Mouse (Mus musculus) erythroblast, embryonic 14.5 days (primary cell): Measurements from ENCODE around the gene Rnf138rt1. TPM values are rescaled to one million over a fixed set of nuclear protein-coding genes. Genes with fewer than 3 reads are reported as not detected.

Source experiments
- H3K27me3 ChIP-seq: 2 replicates; pipeline ENCODE4 v1.6.1; 2012; ENCODE audit warnings: inconsistent platforms; ENCODE audit not compliant: control insufficient read depth
- H3K36me3 ChIP-seq: 2 replicates; pipeline ENCODE4 v1.6.1; 2012; ENCODE audit warnings: mild to moderate bottlenecking, inconsistent platforms; ENCODE audit not compliant: control insufficient read depth
- H3K4me1 ChIP-seq: 2 replicates; pipeline ENCODE4 v1.6.1; 2012; ENCODE audit warnings: inconsistent platforms; ENCODE audit not compliant: control insufficient read depth
- H3K4me3 ChIP-seq: replicated peaks from 2 replicates; pipeline ENCODE3; 2012; ENCODE audit warnings: moderate library complexity, mild to moderate bottlenecking, inconsistent platforms
- H3K9me3 ChIP-seq: 2 replicates; pipeline ENCODE4 v1.6.1; 2012; ENCODE audit warnings: low read length, inconsistent platforms, mixed read lengths; ENCODE audit not compliant: control insufficient read depth
- GATA1 ChIP-seq: IDR thresholded peaks from 2 replicates; pipeline ENCODE4 v1.6.1; 2012; ENCODE audit warnings: low read length, inconsistent platforms, mixed read lengths
- TAL1 ChIP-seq: IDR thresholded peaks from 3 replicates; pipeline ENCODE4 v1.6.1; 2012; ENCODE audit warnings: low read length, inconsistent platforms, mixed read lengths
- polyA plus RNA-seq: library from polyadenylated mRNA; stranded (reverse); fragments of >175 nt; gene quantifications from 2 replicates; pipeline ENCODE4 v1.2.3, GENCODE M21; 2012

Gene Rnf138rt1
- polyA plus RNA-seq, 1 experiment, result not detected

DNA sequence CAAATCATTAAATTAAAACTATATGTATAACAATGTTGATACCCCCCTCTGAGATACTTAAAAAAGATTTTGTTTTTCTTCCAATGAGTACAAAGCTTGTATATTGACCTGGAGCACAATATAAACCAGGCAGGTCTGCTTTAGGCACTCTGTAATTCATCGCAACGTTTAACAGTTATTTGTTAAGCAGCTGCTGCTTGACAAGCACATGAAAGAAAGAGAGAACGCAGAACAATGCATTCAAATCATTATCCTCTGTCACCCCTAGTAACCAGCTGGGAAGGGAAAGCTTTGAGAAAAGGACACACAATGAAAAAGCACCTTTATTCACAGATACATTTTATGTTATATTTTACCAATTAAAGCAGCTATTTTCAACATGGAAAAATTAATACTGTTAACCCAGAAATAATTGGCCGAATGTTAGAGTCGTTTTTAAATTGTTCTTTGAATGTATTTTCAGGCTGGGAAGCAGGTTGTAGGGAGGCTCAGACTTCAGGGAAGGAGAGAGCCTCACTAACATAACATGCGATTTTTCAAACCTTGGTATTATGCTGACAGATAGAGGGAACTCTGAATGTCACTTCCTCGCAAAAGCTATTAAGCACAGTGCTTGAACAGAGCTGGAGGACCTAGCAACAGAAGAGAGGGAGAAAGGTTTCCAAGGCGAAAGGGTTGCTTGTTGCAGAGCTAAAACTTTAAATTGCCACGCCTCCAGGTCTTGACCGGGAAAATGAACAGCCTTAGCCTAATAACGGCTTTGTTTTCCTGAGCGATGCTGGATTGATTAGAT, 38.1 kb downstream of the Rnf138rt1 start:
- Histone ChIP-seq H3K36me3 (no peaks in the 10 kb centered on the region), H3K4me3 (no peak overlapping the region), H3K4me1 (no peaks in the 10 kb centered on the region), H3K9me3 (no peaks in the 10 kb centered on the region), H3K27me3 (no peaks in the 10 kb centered on the region)
- no peak for TF ChIP-seq TAL1
- TF ChIP-seq GATA1, result no peak

DNA sequence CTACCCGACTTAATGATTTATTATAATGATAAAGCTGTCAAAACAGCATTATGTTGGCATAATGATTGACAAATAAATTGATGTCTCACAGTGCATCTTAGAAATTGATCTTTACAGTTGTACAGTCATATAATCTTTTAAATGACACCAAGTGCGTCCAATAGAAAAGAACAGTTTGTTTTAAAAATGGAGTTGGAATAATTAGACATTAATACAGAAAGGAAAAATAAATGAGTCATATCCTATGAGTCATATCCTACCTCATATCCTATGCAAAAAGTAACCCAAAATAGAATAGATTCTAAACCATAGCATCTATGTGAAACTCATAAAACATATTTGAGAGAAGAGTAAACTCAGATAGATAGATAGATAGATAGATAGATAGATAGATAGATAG, 40.5 kb downstream of the Rnf138rt1 start:
- TF ChIP-seq GATA1 (no peak), TAL1 (no peak)

More for the DNA sequence above, 40.5 kb downstream of the Rnf138rt1 start:
- Histone ChIP-seq H3K36me3 (no peaks in the 10 kb centered on the region), H3K9me3 (no peaks in the 10 kb centered on the region), H3K4me1 (no peaks in the 10 kb centered on the region), H3K27me3 (no peaks in the 10 kb centered on the region), H3K4me3 (no peak overlapping the region)

Other genes with a start within 250 kb of the Rnf138rt1 start
- not detected in 2 replicates for gene Grpr, start 211.7 kb downstream of the Rnf138rt1 start, polyA plus RNA-seq
- gene Ap1s2, start 147.7 kb upstream of the Rnf138rt1 start, polyA plus RNA-seq, result 0.04 and 0.12 TPM in 2 replicates
- gene Zrsr2, start 197.3 kb upstream of the Rnf138rt1 start, polyA plus RNA-seq, result 2.6 and 3.9 TPM in 2 replicates